Mouse (Mus musculus): Measurements from ENCODE around the gene Sec22c. TPM values are rescaled to one million over a fixed set of nuclear protein-coding genes. Genes with fewer than 3 reads are reported as not detected.

Gene Sec22c
- polyA plus RNA-seq, 3 experiments from 2014 or later, result 9.1 to 19.1 (median 17.1) TPM

- ATAC-seq, result no peak
Observed at GRCm38 (mm10) chr9:121644855-121645254, 60.4 kb downstream of the Sec22c start.

- ATAC-seq, result peak; percentile 85
Observed at GRCm38 (mm10) chr9:121642401-121643181, 62.7 kb downstream of the Sec22c start, which contains the start of gene Vipr1. Gene Vipr1 (plus strand): TSS chr9:121642716.

- peak; percentile 27 for ATAC-seq
Observed at GRCm38 (mm10) chr9:121642001-121642400, 63.3 kb downstream of the Sec22c start, which contains the start of gene Lyzl4. Gene Lyzl4 (minus strand): TSS chr9:121642096.

DNA sequence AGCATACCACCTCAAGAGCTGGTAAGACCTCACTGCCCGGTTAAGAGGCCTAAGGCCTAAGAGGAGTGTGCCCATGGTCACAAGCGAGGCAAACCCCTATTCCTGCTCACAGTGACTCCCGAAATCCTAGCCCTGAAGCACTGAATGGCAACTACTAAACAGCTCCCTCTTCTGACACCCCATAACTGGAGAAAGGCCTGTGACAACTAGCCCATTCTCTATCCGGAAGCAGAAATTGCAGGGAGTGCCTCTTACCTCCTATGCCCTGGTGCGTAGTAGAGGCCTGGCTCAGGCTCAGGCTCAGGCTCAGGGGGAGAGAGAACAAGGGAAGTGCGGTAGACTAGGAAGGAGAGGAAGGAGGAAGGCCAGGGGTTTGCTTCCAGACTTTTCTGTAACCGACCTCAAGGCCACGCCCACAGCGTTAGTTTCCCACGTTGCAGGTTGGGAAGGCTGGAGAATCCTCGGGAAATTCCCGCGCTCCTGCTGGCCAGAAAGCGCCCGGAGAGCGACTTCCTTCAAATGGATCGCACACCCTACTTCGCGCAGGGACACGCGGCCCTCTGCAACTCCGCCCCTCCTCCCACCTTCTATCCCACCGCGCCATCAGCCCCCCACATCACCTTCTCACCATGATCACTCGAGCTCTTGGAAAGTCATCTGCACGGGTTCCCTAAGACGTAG is 63.9 kb downstream of the Sec22c start:
- no peak for ATAC-seq

GRCm38 (mm10) chr9:121639790-121640189 is 65.5 kb downstream of the Sec22c start:
- ATAC-seq, result no peak

- ATAC-seq, result no peak
Observed at GRCm38 (mm10) chr9:121635835-121636576, 69.3 kb downstream of the Sec22c start.

- no peak for ATAC-seq
Observed at GRCm38 (mm10) chr9:121633306-121633705, 72.0 kb downstream of the Sec22c start.

GRCm38 (mm10) chr9:121632891-121633290 is 72.4 kb downstream of the Sec22c start:
- ATAC-seq, result no peak

DNA sequence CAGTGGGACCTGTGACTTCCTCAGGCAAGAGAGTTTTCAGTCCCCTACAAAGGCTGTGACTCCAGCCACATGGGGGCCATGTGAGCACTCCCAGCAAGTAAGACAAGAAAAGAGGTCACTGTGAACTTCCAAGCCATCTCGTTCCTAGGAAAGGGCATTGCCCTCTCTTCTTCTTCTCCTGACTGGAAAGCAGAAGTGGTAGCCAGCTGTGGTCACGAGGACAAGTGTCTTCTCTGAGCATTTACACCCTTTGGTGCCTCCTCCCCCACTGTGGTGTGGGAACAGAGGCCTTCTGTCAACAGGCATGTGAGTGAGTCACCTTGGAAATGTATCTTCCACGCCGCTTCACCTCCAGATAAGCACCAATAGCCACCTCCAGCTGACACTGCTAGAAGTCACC is 73.3 kb downstream of the Sec22c start:
- no peak for ATAC-seq

GRCm38 (mm10) chr9:121630627-121631026 is 74.7 kb downstream of the Sec22c start:
- no peak for ATAC-seq

Other genes starting within 250 kb of the Sec22c start
- gene Cck, start 209.8 kb downstream of the Sec22c start, polyA plus RNA-seq (2017; shearing (Covaris generic)), result not detected
- gene Lyzl4, start 63.4 kb downstream of the Sec22c start, polyA plus RNA-seq (2017; shearing (Covaris generic)), result not detected
- gene Vipr1, start 62.8 kb downstream of the Sec22c start, polyA plus RNA-seq (2017; shearing (Covaris generic)), result 1 to 10 TPM in 2 of 3 experiments, under 1 TPM in 1; 0.98 to 2.4 (median 1.8) TPM
- gene Ss18l2, start 4.8 kb upstream of the Sec22c start, polyA plus RNA-seq (2017; shearing (Covaris generic)), result 10 to 100 TPM; 45.5 to 68.0 (median 63.4) TPM
- 100 to 1,000 TPM; 108 to 126 (median 117) TPM for gene Nktr, start 13.7 kb upstream of the Sec22c start, polyA plus RNA-seq (2017; shearing (Covaris generic))
- under 1 TPM in 2 of 3 experiments, not detected in 1; 0.23 to 0.24 TPM for gene Zfp651, start 53.8 kb upstream of the Sec22c start, polyA plus RNA-seq (2017; shearing (Covaris generic))
- gene Klhl40, start 72.1 kb upstream of the Sec22c start, polyA plus RNA-seq (2017; shearing (Covaris generic)), result not detected
- gene Hhatl, start 87.0 kb upstream of the Sec22c start, polyA plus RNA-seq (2017; shearing (Covaris generic)), result not detected
- gene Ccdc13, start 134.0 kb upstream of the Sec22c start, polyA plus RNA-seq (2017; shearing (Covaris generic)), result not detected
- 100 to 1,000 TPM; 108 to 167 (median 119) TPM for gene Higd1a, start 152.9 kb upstream of the Sec22c start, polyA plus RNA-seq (2017; shearing (Covaris generic))
- not detected for gene Ackr2, start 192.9 kb upstream of the Sec22c start, polyA plus RNA-seq (2017; shearing (Covaris generic))
- gene Cyp8b1, start 210.8 kb upstream of the Sec22c start, polyA plus RNA-seq (2017; shearing (Covaris generic)), result not detected
- under 1 TPM in 1 of 3 experiments, not detected in 2; 0.12 TPM for gene Fam198a, start 245.5 kb upstream of the Sec22c start, polyA plus RNA-seq (2017; shearing (Covaris generic))